Mouse (Mus musculus) ovary, adult 10 weeks (tissue): Measurements from ENCODE around the gene Uqcr11. TPM values are rescaled to one million over a fixed set of nuclear protein-coding genes. Genes with fewer than 3 reads are reported as not detected.

Source experiments
- polyA plus RNA-seq: library from polyadenylated mRNA; stranded (reverse); fragments of 350-450 nt; fragmentation: Illumina TruSeq; extraction: RNeasy Lipid Tissue Mini Kit (QIAGEN cat#74804); gene quantifications from one replicate; pipeline ENCODE4 v1.2.3, GENCODE M21; 2014

Uqcr11 gene
- polyA plus RNA-seq: not detected

DNA sequence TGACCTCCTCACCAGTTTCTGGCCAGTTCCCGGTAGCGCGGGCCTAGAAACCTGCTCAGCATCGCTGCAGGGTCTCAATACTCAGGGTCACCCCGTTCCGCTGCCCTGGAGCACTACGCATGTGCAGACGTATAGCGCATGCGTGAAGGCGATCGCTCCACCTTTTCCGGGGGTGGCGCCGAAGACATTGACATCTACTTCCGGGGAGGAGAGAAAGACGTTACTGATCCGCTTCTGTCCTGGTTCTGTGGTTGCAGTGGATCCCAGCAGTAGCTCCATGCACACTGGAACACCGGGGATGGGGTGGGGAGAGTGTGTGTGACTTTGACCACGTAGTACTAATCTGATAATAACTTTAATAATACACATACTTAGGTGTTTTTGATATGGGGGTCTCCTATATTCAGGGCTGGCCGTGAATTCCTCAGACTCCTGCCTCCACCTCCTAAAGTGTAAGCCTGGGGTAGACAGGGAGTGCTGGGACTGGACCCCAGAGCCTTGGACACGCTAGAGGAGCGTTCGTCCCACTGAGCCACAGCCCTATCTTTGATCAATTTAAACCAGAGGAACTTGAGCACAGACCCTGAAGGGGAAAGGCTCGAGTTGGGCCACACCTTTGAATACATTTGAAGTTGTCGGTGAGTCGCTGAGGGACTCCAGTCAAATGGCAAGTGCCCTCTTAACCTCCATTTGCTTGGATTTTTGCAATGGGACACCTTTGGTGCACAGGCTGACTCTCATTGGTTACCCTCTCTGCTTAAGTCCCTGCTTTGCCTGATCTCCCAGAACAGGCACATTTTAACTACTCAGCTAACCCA is at the start of gene Uqcr11:
Gene Uqcr11 (minus strand): TSS at position 147 of the 818 bp plus-strand sequence.

DNA sequence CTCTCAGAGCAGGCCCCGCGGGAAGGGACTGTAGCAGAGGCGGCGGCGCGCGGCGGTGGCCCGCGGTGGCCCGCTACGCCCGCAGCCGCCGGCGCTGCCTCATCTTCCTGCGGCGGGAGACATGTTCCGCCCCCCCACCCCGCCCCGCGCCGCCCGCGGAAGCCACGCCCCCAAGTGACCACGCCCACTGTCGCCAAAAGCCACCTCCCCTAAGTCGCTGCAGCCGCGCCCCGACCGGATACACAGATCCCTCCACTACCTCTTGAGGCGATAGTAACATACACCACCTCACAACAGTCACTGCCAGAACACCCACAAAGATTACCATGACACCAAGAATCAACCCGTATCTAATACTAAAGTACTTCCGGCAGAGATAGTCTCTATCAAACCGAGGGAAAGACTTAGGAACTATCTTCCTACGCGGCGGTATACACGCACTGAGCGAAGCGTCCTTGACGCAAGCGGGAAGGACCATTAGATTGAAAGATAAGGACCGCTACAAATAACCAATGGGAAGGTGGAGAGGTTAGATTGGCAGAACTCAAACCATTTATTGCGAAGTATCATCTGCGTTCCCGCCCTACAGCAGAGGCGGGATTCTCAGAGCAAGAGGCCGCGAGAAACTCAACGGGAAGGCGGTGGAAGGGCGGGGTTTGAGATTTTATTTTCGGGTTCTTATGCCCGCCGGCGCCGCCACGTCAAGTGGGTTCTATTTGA is 27.0 kb upstream of the Uqcr11 start, which contains the start of gene Tcf3:
Gene Tcf3 (minus strand): TSS at position 135 of the 720 bp plus-strand sequence.

DNA sequence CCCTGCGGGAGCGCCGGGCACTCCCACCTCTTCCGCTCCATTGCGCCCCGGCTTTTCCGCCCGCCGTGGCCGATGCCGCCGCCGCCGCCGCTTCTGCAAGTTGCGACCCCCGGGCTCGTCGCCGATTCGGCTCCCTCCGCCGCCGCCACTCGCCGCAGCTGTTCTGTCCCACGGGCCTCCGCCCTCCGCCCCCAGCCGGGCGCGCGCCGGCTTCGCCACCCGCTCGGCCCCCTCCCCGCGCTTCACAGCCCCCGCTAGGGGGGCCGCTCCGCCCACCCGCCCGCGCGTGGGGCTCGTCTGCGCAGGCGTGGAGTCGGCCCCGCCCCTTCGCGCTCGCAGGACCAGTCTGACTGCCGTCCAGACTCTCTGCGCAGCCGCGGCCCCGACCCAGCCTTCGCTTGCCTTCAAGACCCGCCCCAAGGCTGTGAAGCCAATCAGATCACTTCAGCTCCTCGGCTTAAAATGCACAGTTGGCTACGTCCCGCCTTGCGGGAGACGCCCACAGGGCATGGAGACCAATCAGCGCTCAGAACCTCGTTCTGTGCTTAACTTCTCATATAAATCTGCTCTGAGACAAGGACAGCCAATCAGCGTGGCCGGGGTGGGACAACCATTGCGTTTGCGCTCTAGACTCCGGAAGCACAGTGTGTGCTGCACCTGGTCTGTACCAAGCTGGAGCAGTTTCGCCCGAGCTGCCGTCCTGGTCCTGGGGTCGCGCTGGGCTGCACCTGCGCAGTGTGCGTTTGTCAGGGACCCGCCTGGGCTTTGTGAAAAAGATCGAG is 7.2 kb downstream of the Uqcr11 start, which contains the start of gene Mbd3:
Gene Mbd3 (minus strand): TSS at position 360 of the 782 bp plus-strand sequence.

DNA sequence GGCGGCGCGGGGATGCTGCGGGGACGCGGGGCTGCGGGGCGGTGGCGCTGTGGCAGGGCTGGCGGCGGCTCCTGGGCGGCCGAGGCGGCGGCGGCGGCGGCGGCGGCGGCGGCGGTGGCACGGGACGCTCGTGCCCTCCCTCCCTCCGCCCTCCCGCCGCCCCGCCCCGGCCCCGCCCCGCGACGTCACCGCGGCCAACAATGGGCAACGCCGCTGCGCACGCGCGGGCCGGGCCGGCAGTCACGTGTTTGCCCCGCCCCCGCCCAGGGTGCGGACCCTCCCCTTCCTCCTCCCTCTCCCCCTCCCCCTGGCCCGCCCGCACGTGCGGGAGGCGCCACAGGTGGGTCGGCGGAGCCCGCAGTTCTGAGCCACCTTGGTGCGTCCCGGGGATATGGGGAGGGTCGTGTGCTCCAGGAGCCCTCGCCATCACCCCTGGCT is 19.1 kb downstream of the Uqcr11 start, which contains the start of gene Mex3d:
Gene Mex3d (minus strand): TSS at position 138 of the 438 bp plus-strand sequence.

DNA sequence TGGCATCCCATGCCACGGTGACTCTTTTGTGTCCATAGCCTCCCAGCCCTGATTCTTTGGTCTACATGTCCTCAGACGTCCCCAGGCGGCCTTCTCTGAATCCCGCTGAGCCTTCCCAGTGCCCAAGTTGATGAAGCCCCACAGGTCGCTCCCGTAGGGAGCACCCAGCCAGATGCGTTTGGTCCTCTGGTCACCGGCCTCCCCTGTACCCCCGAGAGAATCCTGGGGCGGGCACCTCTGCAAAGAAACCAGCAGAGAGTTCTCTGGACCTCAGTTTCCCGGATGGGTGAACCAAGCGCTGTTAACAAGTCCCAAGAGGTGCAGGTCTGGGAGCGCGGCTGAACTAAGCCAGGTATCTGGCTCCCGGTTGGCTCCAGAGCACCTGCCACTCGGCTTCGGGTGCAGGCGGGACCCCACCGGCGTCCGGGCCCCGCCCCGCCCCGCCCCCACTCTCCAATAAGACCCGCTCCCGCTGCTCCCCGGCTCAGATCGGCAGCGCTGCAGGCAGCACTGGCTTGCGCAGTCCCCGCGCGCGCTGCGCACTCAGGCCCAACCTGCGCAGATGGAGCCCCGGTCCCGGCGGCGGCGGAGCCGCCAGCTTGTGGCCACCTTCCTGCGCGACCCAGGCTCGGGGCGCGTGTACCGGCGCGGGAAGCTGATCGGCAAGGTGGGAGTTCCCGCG is 50.5 kb downstream of the Uqcr11 start, which contains the start of gene Plk5:
Gene Plk5 (plus strand): TSS at position 459 of the 682 bp plus-strand sequence.

Other genes starting within 250 kb of the Uqcr11 start
- 34.8 TPM for gene Cirbp, start 240.8 kb downstream of the Uqcr11 start, polyA plus RNA-seq
- gene 1600002K03Rik, start 233.9 kb downstream of the Uqcr11 start, polyA plus RNA-seq: 1.1 TPM
- 5.3 TPM for gene Efna2, start 227.3 kb downstream of the Uqcr11 start, polyA plus RNA-seq
- gene Mum1, start 180.4 kb downstream of the Uqcr11 start, polyA plus RNA-seq: 5.4 TPM
- 1.1 TPM for gene Ndufs7, start 157.7 kb downstream of the Uqcr11 start, polyA plus RNA-seq
- not detected for gene Gamt, start 145.8 kb downstream of the Uqcr11 start, polyA plus RNA-seq
- 25.0 TPM for gene Dazap1, start 145.3 kb downstream of the Uqcr11 start, polyA plus RNA-seq
- gene Rps15, start 114.4 kb downstream of the Uqcr11 start, polyA plus RNA-seq: not detected
- gene Apc2, start 110.9 kb downstream of the Uqcr11 start, polyA plus RNA-seq: not detected
- gene 2310011J03Rik, start 86.3 kb downstream of the Uqcr11 start, polyA plus RNA-seq: 1.1 TPM
- not detected for gene Pcsk4, start 77.3 kb downstream of the Uqcr11 start, polyA plus RNA-seq
- gene Reep6, start 76.9 kb downstream of the Uqcr11 start, polyA plus RNA-seq: not detected
- not detected for gene Adamtsl5, start 58.4 kb downstream of the Uqcr11 start, polyA plus RNA-seq
- gene Plk5, start 50.4 kb downstream of the Uqcr11 start, polyA plus RNA-seq: not detected
- 29.8 TPM for gene Mex3d, start 19.2 kb downstream of the Uqcr11 start, polyA plus RNA-seq
- gene Mbd3, start 7.3 kb downstream of the Uqcr11 start, polyA plus RNA-seq: not detected
- 6.6 TPM for gene Tcf3, start 26.8 kb upstream of the Uqcr11 start, polyA plus RNA-seq
- not detected for gene Onecut3, start 88.0 kb upstream of the Uqcr11 start, polyA plus RNA-seq
- gene Atp8b3, start 132.3 kb upstream of the Uqcr11 start, polyA plus RNA-seq: not detected
- gene Rexo1, start 154.7 kb upstream of the Uqcr11 start, polyA plus RNA-seq: 0.77 TPM
- 3.8 TPM for gene Klf16, start 170.5 kb upstream of the Uqcr11 start, polyA plus RNA-seq
- not detected for gene Abhd17a, start 183.5 kb upstream of the Uqcr11 start, polyA plus RNA-seq
- not detected for gene Scamp4, start 196.0 kb upstream of the Uqcr11 start, polyA plus RNA-seq
- gene Adat3, start 196.1 kb upstream of the Uqcr11 start, polyA plus RNA-seq: not detected
- not detected for gene Gm49322, start 199.2 kb upstream of the Uqcr11 start, polyA plus RNA-seq
- 0.77 TPM for gene Csnk1g2, start 216.0 kb upstream of the Uqcr11 start, polyA plus RNA-seq